8 mouse cellular contexts compared by ENCODE assay signal in the genomic region with DNA sequence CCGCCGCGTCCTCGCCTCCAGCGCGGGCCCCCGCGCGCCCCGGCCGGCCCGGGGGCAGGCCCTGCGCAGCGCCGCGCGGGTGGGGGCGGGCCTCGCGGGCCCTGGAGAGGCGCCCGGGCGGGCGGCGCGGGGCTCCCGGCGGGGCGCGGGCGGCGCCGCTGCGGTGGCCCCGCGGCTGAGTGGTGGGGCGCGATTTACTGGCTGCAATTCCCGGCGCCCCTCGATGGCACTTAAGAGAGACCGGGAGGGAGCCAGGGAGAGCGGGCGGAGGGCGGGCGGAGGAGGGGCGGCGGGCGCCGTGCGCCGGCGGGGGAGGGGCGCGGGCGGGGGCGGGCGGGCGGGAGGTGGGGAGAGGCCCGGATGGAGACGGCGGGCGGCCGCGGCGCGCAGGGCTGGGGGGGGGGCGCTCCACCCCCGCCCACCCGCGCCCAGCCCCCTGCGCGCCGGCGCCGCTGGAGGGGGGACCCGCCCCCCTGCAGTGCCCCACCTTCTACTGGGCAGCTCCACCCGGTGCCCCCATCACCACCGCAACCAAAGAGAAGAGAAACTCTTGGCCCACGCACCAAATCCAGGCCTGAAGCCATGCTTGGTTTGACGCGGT. TPM values are rescaled to one million over a fixed set of nuclear protein-coding genes. Genes with fewer than 3 reads are reported as not detected.
DNase-seq lines count a peak whose midpoint lies in the region; ATAC-seq lines count a peak whose summit lies in the region.

No protein-coding gene starts in this region.

- H3K4me3 ChIP-seq in liver, embryonic 11.5 days (ENCODE audit: low read depth, low read length), result peak overlapping the region; percentile 54
- peak overlapping the region; percentile 37 for H3K4me3 ChIP-seq in embryonic facial prominence, embryonic 12.5 days
- peak overlapping the region; percentile 40 for H3K4me3 ChIP-seq in hindbrain, embryonic 12.5 days
- peak overlapping the region; percentile 57 for H3K4me3 ChIP-seq in midbrain, embryonic 13.5 days (replicated peaks)

- no peaks in the 10 kb centered on the region for H3K9me3 ChIP-seq in liver, embryonic 11.5 days (ENCODE audit: control insufficient read depth, low read length)
- H3K9me3 ChIP-seq in embryonic facial prominence, embryonic 12.5 days, result no peaks in the 10 kb centered on the region
- no peaks in the 10 kb centered on the region for H3K9me3 ChIP-seq in hindbrain, embryonic 12.5 days (replicated peaks)
- H3K9me3 ChIP-seq in midbrain, embryonic 13.5 days, result no peaks in the 10 kb centered on the region

- no peak for DNase-seq in liver, embryonic 11.5 days (ENCODE audit: low spot score)
- no peak for DNase-seq in liver
- no peak for DNase-seq in layer of hippocampus, adult 18-20 months (ENCODE audit: low spot score in 2 of 2)
- DNase-seq in T-cell, adult 2 months (ENCODE audit: low spot score), result no peak

- H3K4me1 ChIP-seq in liver, embryonic 11.5 days (replicated peaks; ENCODE audit: control insufficient read depth, insufficient read depth, low read length), result peaks cover 18% of the 10 kb centered on the region
- H3K4me1 ChIP-seq in embryonic facial prominence, embryonic 12.5 days, result peaks cover 69% of the 10 kb centered on the region
- H3K4me1 ChIP-seq in hindbrain, embryonic 12.5 days, result peaks cover 68% of the 10 kb centered on the region
- peaks cover 73% of the 10 kb centered on the region for H3K4me1 ChIP-seq in midbrain, embryonic 13.5 days (replicated peaks)

- H3K36me3 ChIP-seq in liver, embryonic 11.5 days (ENCODE audit: control insufficient read depth, insufficient read depth, low read length), result no peaks in the 10 kb centered on the region
- H3K36me3 ChIP-seq in embryonic facial prominence, embryonic 12.5 days, result no peaks in the 10 kb centered on the region
- H3K36me3 ChIP-seq in hindbrain, embryonic 12.5 days, result no peaks in the 10 kb centered on the region
- H3K36me3 ChIP-seq in midbrain, embryonic 13.5 days, result no peaks in the 10 kb centered on the region

- peaks cover 89% of the 10 kb centered on the region for H3K27me3 ChIP-seq in liver, embryonic 11.5 days (replicated peaks; ENCODE audit: control insufficient read depth, insufficient read depth, low read length)
- H3K27me3 ChIP-seq in embryonic facial prominence, embryonic 12.5 days, result peaks cover 4% of the 10 kb centered on the region; the same call in 1 of the 2 replicates
- H3K27me3 ChIP-seq in hindbrain, embryonic 12.5 days, result peaks cover 82% of the 10 kb centered on the region
- H3K27me3 ChIP-seq in midbrain, embryonic 13.5 days, result peaks cover 54% of the 10 kb centered on the region

- H3K9ac ChIP-seq in liver, embryonic 11.5 days (ENCODE audit: low read depth, low read length), result peak overlapping the region; percentile 46; the same call in 1 of the 2 replicates
- peak overlapping the region; percentile 68 for H3K9ac ChIP-seq in embryonic facial prominence, embryonic 12.5 days
- peak overlapping the region; percentile 63 for H3K9ac ChIP-seq in hindbrain, embryonic 12.5 days
- H3K9ac ChIP-seq in midbrain, embryonic 13.5 days (replicated peaks), result peak overlapping the region; percentile 79

- WGBS in liver, embryonic 11.5 days, result 6% methylated on average over 9 of the region's 82 CpGs
- 2% methylated on average over 27 of the region's 82 CpGs for WGBS in embryonic facial prominence, embryonic 12.5 days
- WGBS in hindbrain, embryonic 12.5 days, result under 1% methylated on average over 40 of the region's 82 CpGs
- under 1% methylated on average over 23 of the region's 82 CpGs for WGBS in midbrain, embryonic 13.5 days

- H3K27ac ChIP-seq in liver, embryonic 11.5 days (ENCODE audit: low read depth, low read length), result no peak overlapping the region; the same call in 1 of the 2 replicates
- H3K27ac ChIP-seq in embryonic facial prominence, embryonic 12.5 days, result peak overlapping the region; percentile 80
- peak overlapping the region; percentile 67 for H3K27ac ChIP-seq in hindbrain, embryonic 12.5 days
- peak overlapping the region; percentile 79 for H3K27ac ChIP-seq in midbrain, embryonic 13.5 days

- ATAC-seq in liver, embryonic 11.5 days (replicated peaks; ENCODE audit: low FRiP score), result no peak
- ATAC-seq in embryonic facial prominence, embryonic 12.5 days (ENCODE audit: insufficient number of reproducible peaks, insufficient read depth, low FRiP score, low TSS enrichment), result no peak
- no peak for ATAC-seq in hindbrain, embryonic 12.5 days (ENCODE audit: low FRiP score)
- ATAC-seq in midbrain, embryonic 13.5 days, result no peak
- no peak for ATAC-seq in megakaryocyte-erythroid progenitor cell, adult 5-6 weeks (replicated peaks; ENCODE audit: low FRiP score, low TSS enrichment, poor library complexity, severe bottlenecking)

- H3K4me2 ChIP-seq in liver, embryonic 11.5 days, result peak overlapping the region; percentile 68
- H3K4me2 ChIP-seq in embryonic facial prominence, embryonic 12.5 days (replicated peaks), result peak overlapping the region; percentile 48
- H3K4me2 ChIP-seq in hindbrain, embryonic 12.5 days (replicated peaks), result peak overlapping the region; percentile 64
- peak overlapping the region; percentile 73 for H3K4me2 ChIP-seq in midbrain, embryonic 13.5 days (replicated peaks)

RNA-seq across cellular contexts. Expression of gene Tcf20, which starts 24.0 kb away (rescaled TPM):
- polyA plus RNA-seq in liver, embryonic 11.5 days (2014; fragmentation: Nextera tagmentation; extraction: Ambion mirVana), result 6.4 and 7.1 TPM in 2 replicates
- polyA plus RNA-seq in embryonic facial prominence, embryonic 12.5 days (2016; fragmentation: Nextera tagmentation; extraction: Ambion mirVana), result 13.9 and 15.1 TPM in 2 replicates
- 12.4 and 14.0 TPM in 2 replicates for polyA plus RNA-seq in hindbrain, embryonic 12.5 days (2016; fragmentation: Nextera tagmentation; extraction: Ambion mirVana)
- 15.6 and 16.0 TPM in 2 replicates for polyA plus RNA-seq in midbrain, embryonic 13.5 days (2015; fragmentation: Nextera tagmentation; extraction: Ambion mirVana)
- total RNA-seq in layer of hippocampus, adult 18-20 months (2021), result 100 to 1,000 TPM; 238 to 241 TPM
- 57.7 and 70.5 TPM in 2 replicates for total RNA-seq in megakaryocyte-erythroid progenitor cell, adult 5-6 weeks (2014; fragmentation: Nextera tagmentation)
- 87.5 and 106 TPM in 2 replicates for total RNA-seq in megakaryocyte-erythroid progenitor cell, adult 5-6 weeks (2017)
